Mouse (Mus musculus): ENCODE measurements at regions not wholly inside any gene's neighbourhood (a gene's known extent, or its start where the extent isn't known, plus 50 kb on each side); places are given as distances from the start of the nearest gene placed in this dataset.

DNA sequence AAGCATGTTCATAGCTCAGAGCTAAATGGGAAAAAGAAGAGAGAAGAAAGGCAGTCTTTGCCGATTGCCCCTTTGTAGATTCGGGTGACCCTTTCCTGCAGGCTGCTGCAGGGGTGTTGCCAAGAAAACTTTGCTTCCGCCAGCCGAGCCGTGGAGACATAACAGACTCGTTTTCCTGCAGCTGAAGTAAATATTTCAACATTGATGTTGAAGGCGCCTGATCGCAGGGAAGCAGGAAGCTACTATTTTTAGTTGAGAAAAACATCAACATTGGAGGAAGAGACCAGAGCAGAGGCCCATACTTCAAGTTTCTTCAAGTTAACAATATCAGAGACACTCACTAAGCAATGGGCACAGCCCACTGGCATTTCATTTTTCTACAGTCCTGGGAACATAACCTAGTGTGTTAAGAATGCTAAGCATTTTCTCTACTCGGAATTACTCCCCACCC, 211.9 kb downstream of the Gm10260 start:
- no peak for TF ChIP-seq CTCF (IDR thresholded peaks at IDR 0.05; ENCODE audit: low read depth)
- no peak for TF ChIP-seq EP300 (IDR thresholded peaks at IDR 0.05; ENCODE audit: low read depth)

Measured in liver, embryonic 14.5 days (tissue).